Mouse (Mus musculus) embryonic facial prominence, embryonic 15.5 days (tissue): ENCODE measurements around the gene Vmn1r121. TPM values are rescaled to one million over a fixed set of nuclear protein-coding genes. Genes with fewer than 3 reads are reported as not detected.
"Not testable (repeated sequence)": the region's sequence is repeated elsewhere in the genome, so short reads cannot be mapped to it uniquely, and the experiment has no call there.

Source experiments
- ATAC-seq: fragments of 200-750 bp; cut with Nextera tagmentation; 2 replicates; pipeline ENCODE4 v1.8.0; 2017; ENCODE audit warnings: low read depth, moderate TSS enrichment; ENCODE audit not compliant: insufficient number of reproducible peaks, low FRiP score, low TSS enrichment
- H3K27ac ChIP-seq: fragments of 300-500 bp; sonication (generic); replicated peaks from 2 replicates; pipeline ENCODE4 v1.5.1; 2015; ENCODE audit warnings: mild to moderate bottlenecking, inconsistent platforms
- H3K27me3 ChIP-seq: fragments of 300-500 bp; sonication (generic); 2 replicates; pipeline ENCODE4 v1.6.1; 2015; ENCODE audit warnings: inconsistent platforms
- H3K36me3 ChIP-seq: fragments of 300-500 bp; sonication (generic); 2 replicates; pipeline ENCODE4 v1.6.1; 2015; ENCODE audit warnings: mild to moderate bottlenecking, inconsistent platforms
- H3K4me1 ChIP-seq: fragments of 300-500 bp; sonication (generic); 2 replicates; pipeline ENCODE4 v1.6.1; 2015; ENCODE audit warnings: inconsistent platforms
- H3K4me2 ChIP-seq: fragments of 300-500 bp; sonication (generic); replicated peaks from 2 replicates; pipeline ENCODE4 v1.6.1; 2015; ENCODE audit warnings: mild to moderate bottlenecking, inconsistent platforms
- H3K4me3 ChIP-seq: fragments of 300-500 bp; sonication (generic); replicated peaks from 2 replicates; pipeline ENCODE4 v1.5.1; 2015; ENCODE audit warnings: mild to moderate bottlenecking, inconsistent platforms
- H3K9ac ChIP-seq: fragments of 300-500 bp; sonication (generic); 2 replicates; pipeline ENCODE4 v1.6.1; 2015; ENCODE audit warnings: inconsistent platforms
- H3K9me3 ChIP-seq: fragments of 300-500 bp; sonication (generic); replicated peaks from 2 replicates; pipeline ENCODE4 v1.6.1; 2016; ENCODE audit warnings: inconsistent platforms
- WGBS: fragments of 180-500 bp; shearing (Covaris S2); methylation state at CpG from one replicate; pipeline ENCODE4 v1.1.7; 2015; 5-methylcytosine and 5-hydroxymethylcytosine counted together
- polyA plus RNA-seq: library from polyadenylated mRNA; unstranded; fragments of >200 nt; fragmentation: Nextera tagmentation; extraction: Ambion mirVana; gene quantifications from 2 replicates; pipeline ENCODE4 v1.2.1, GENCODE M21; 2015

The Vmn1r121 gene
- not detected in 2 replicates for polyA plus RNA-seq

DNA sequence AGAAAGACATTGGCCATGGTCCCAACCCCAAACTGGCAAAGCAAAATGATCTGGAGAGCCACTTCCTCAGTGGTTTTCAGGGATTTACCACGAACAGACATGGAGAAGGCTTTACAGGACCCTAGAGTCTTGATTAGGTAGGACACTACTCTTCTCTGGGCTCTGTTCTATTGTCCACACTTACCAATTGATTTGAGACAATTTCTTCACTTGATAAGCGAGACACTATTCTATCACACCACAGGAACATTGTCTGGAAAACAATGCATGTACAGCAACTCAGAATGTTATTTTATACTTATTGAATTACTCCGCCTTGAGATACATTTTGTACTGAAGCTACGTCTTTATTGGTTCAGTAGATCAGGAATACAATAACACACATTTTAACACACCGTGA, at the start of gene Vmn1r121:
TSS of gene Vmn1r121 (minus strand) at position 101 of the 400 bp plus-strand sequence.
- not testable (repeated sequence) for H3K4me2 ChIP-seq, ATAC-seq, H3K27me3 ChIP-seq, H3K36me3 ChIP-seq, H3K4me1 ChIP-seq, H3K9ac ChIP-seq, H3K27ac ChIP-seq, H3K9me3 ChIP-seq, H3K4me3 ChIP-seq
- WGBS: 71% methylated on average over 5 of the region's 5 CpGs

- not testable (repeated sequence) for H3K27me3 ChIP-seq, H3K4me1 ChIP-seq, H3K9me3 ChIP-seq, H3K27ac ChIP-seq, H3K9ac ChIP-seq, H3K36me3 ChIP-seq, H3K4me3 ChIP-seq, H3K4me2 ChIP-seq, ATAC-seq
- 48% methylated on average over 3 of the region's 3 CpGs for WGBS
These were observed 35.7 kb upstream of the Vmn1r121 start, which contains the start of gene Vmn1r122 for GRCm38 (mm10) chr7:21134028-21134427. Vmn1r122 (minus strand) TSS chr7:21134128.

DNA sequence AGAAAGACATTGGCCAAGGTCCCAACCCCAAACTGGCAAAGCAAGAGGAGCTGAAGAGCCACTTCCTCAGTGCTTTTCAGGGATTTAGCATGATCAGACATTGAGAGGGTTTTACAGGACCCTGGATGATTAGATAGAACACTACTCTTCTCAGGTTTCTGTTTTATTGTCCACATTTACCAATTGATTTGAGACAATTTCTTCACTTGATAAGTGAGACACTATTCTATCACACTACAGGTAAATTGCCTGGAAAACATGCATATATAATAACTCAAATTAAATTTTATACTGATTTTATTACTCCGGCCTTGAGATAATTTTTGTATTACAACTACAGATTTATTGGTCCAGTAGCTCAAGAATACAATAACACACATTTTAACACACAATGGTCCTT, 44.6 kb downstream of the Vmn1r121 start, which contains the start of gene Vmn1r120:
TSS of gene Vmn1r120 (minus strand) at position 101 of the 400 bp plus-strand sequence.
- not testable (repeated sequence) for H3K4me2 ChIP-seq, H3K4me1 ChIP-seq, H3K36me3 ChIP-seq, H3K27ac ChIP-seq, ATAC-seq, H3K4me3 ChIP-seq, H3K9me3 ChIP-seq, H3K9ac ChIP-seq, H3K27me3 ChIP-seq
- whole genome bisulfite sequencing: 88% methylated on average over 1 of the region's 1 CpGs

Other genes with a start within 250 kb of the Vmn1r121 start
- not detected in 2 replicates for gene Vmn1r116, start 226.3 kb downstream of the Vmn1r121 start, polyA plus RNA-seq
- gene Vmn1r117, start 214.4 kb downstream of the Vmn1r121 start, polyA plus RNA-seq: not detected in 2 replicates
- gene Vmn1r118, start 186.2 kb downstream of the Vmn1r121 start, polyA plus RNA-seq: not detected in 2 replicates
- not detected in 2 replicates for gene Vmn1r119, start 86.1 kb downstream of the Vmn1r121 start, polyA plus RNA-seq
- gene Vmn1r120, start 44.7 kb downstream of the Vmn1r121 start, polyA plus RNA-seq: not detected in 2 replicates
- not detected in 2 replicates for gene Vmn1r122, start 35.6 kb upstream of the Vmn1r121 start, polyA plus RNA-seq
- gene Vmn1r123, start 63.7 kb upstream of the Vmn1r121 start, polyA plus RNA-seq: not detected in 2 replicates
- not detected in 2 replicates for gene Gm5157, start 91.9 kb upstream of the Vmn1r121 start, polyA plus RNA-seq
- gene Vmn1r124, start 162.1 kb upstream of the Vmn1r121 start, polyA plus RNA-seq: not detected in 2 replicates
- not detected in 2 replicates for gene Vmn1r125, start 173.7 kb upstream of the Vmn1r121 start, polyA plus RNA-seq
- not detected in 2 replicates for gene Vmn1r126, start 203.0 kb upstream of the Vmn1r121 start, polyA plus RNA-seq
- not detected in 2 replicates for gene Vmn1r127, start 221.3 kb upstream of the Vmn1r121 start, polyA plus RNA-seq